11 mouse cellular contexts compared by ENCODE assay signal in the genomic region with DNA sequence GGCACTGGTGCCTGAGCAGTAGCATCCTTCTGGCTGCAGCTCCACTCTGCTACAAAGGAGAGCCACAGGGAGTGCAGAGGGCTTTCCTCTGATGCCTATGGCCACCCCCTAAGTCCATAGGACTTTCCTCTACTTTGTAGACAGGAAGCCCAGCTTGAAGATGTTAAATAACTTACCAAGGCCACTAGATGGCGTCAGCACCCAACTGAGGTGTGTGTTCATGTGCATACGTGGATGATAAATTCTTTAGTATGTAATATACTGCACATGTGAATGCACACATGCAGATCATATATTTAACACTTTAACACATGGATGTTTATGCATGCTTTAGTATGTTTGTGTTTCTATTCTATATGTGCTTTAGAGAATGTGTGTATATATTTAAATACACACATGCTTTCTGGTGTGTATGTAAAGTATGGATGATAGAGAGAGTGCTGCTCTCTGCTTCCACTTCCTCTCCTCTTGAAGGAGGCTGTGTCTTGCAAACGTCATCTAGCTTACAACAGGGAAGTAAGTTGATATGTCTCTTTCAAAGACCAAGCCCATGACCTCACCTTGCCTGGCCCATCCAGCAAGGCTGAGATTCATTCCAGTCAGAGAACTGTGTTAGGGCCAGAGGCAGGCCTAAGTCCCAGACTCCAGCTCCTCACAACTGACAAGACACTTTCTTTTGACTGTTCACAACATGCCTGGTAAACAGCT. TPM values are rescaled to one million over a fixed set of nuclear protein-coding genes. Genes with fewer than 3 reads are reported as not detected.
A peak's percentile ranks its signal among the peaks of the same experiment; 100 is the strongest.
DNase-seq lines count a peak whose midpoint lies in the region; ATAC-seq and TF ChIP-seq lines count a peak whose summit lies in the region.
"Had no signal": no experiment of that assay in that cellular context is flagged by ENCODE, and none has a peak within 500 bp of the region (broad histone marks: within the 10 kb centered on the region; RNA-seq: fewer than 3 reads in every experiment).

No protein-coding gene starts in this region.

- H3K9ac ChIP-seq in forebrain, postnatal 0 days = no peak overlapping the region
- H3K9ac ChIP-seq in forebrain, embryonic 11.5 days (ENCODE audit: low read length) = no peak overlapping the region
- H3K9ac ChIP-seq in embryonic facial prominence, embryonic 14.5 days (ENCODE audit: low read depth, low read length) = no peak overlapping the region
- H3K9ac ChIP-seq: hindbrain, embryonic 14.5 days had no signal

- no peaks in the 10 kb centered on the region for H3K9me3 ChIP-seq in forebrain, postnatal 0 days (ENCODE audit: low read length)
- H3K9me3 ChIP-seq in forebrain, embryonic 11.5 days (ENCODE audit: control insufficient read depth, low read length) = no peaks in the 10 kb centered on the region; the same call in 1 of the 2 replicates
- no peaks in the 10 kb centered on the region for H3K9me3 ChIP-seq in embryonic facial prominence, embryonic 14.5 days (ENCODE audit: control insufficient read depth, low read length)

- H3K4me1 ChIP-seq in forebrain, postnatal 0 days (ENCODE audit: insufficient read depth) = no peaks in the 10 kb centered on the region
- 0 out of 2 replicates have a peak, but pooled peaks cover 3% of the 10 kb centered on the region for H3K4me1 ChIP-seq in forebrain, embryonic 11.5 days (replicated peaks; ENCODE audit: control insufficient read depth, insufficient read depth, low read length)
- H3K4me1 ChIP-seq in thymus, adult 2 months (replicated peaks; ENCODE audit: control insufficient read depth, insufficient read depth, low read length) = peaks cover 14% of the 10 kb centered on the region
- H3K4me1 ChIP-seq in embryonic facial prominence, embryonic 14.5 days (ENCODE audit: control insufficient read depth, insufficient read depth, low read length) = no peaks in the 10 kb centered on the region

- H3K27me3 ChIP-seq in forebrain, postnatal 0 days (ENCODE audit: insufficient read depth, low read length) = no peaks in the 10 kb centered on the region
- no peaks in the 10 kb centered on the region for H3K27me3 ChIP-seq in forebrain, embryonic 11.5 days (ENCODE audit: control insufficient read depth, insufficient read depth, low read length)
- no peaks in the 10 kb centered on the region for H3K27me3 ChIP-seq in thymus, adult 2 months (ENCODE audit: control insufficient read depth, insufficient read depth, low read length)
- no peaks in the 10 kb centered on the region for H3K27me3 ChIP-seq in embryonic facial prominence, embryonic 14.5 days (replicated peaks; ENCODE audit: control insufficient read depth, insufficient read depth, low read length)

- no peaks in the 10 kb centered on the region for H3K36me3 ChIP-seq in forebrain, postnatal 0 days (ENCODE audit: insufficient read depth)
- H3K36me3 ChIP-seq in forebrain, embryonic 11.5 days (ENCODE audit: control insufficient read depth, insufficient read depth, low read length) = no peaks in the 10 kb centered on the region
- no peaks in the 10 kb centered on the region for H3K36me3 ChIP-seq in thymus, adult 2 months (ENCODE audit: control insufficient read depth, insufficient read depth, low read length)
- H3K36me3 ChIP-seq in embryonic facial prominence, embryonic 14.5 days (ENCODE audit: control insufficient read depth, insufficient read depth, low read length) = no peaks in the 10 kb centered on the region

- ATAC-seq in forebrain, postnatal 0 days = no peak
- ATAC-seq in forebrain, embryonic 11.5 days (replicated peaks; ENCODE audit: low FRiP score) = no peak
- ATAC-seq in embryonic facial prominence, embryonic 14.5 days (ENCODE audit: low read depth) = no peak
- ATAC-seq in cerebellum, adult (ENCODE audit: insufficient number of reproducible peaks, low FRiP score, low TSS enrichment) = no peak

- peak; percentile 60 for DNase-seq in forebrain, postnatal 0 days
- no peak for DNase-seq in forebrain, embryonic 11.5 days (ENCODE audit: low spot score)
- peak; percentile 29 for DNase-seq in thymus, adult 2 months
- DNase-seq in thymus, adult 18-20 months = no peak
- peak; percentile 65 for DNase-seq in embryonic facial prominence, embryonic 14.5 days (ENCODE audit: low spot score)
- DNase-seq in urinary bladder, adult 18-20 months (ENCODE audit: low spot score in 2 of 2) = no peak
- no peak for DNase-seq in gastrocnemius, adult 18-20 months (ENCODE audit: low spot score)
- DNase-seq: left cerebral cortex, postnatal 4 days had no signal

- no peak overlapping the region for H3K27ac ChIP-seq in forebrain, postnatal 0 days (ENCODE audit: low read depth, low read length)
- no peak overlapping the region for H3K27ac ChIP-seq in forebrain, embryonic 11.5 days (ENCODE audit: low read depth, low read length)
- peak overlapping the region; percentile 31; the same call in 1 of the 2 replicates for H3K27ac ChIP-seq in thymus, adult 2 months (ENCODE audit: control insufficient read depth, insufficient read depth, low read length)
- no peak overlapping the region for H3K27ac ChIP-seq in embryonic facial prominence, embryonic 14.5 days (replicated peaks; ENCODE audit: low read depth, low read length)
- H3K27ac ChIP-seq: hindbrain, embryonic 14.5 days had no signal

- no peak overlapping the region for H3K4me3 ChIP-seq in forebrain, postnatal 0 days (ENCODE audit: low read depth, low read length)
- no peak overlapping the region for H3K4me3 ChIP-seq in forebrain, embryonic 11.5 days (ENCODE audit: low read depth, low read length)
- H3K4me3 ChIP-seq in thymus, adult 2 months (ENCODE audit: control insufficient read depth, insufficient read depth, low read length) = no peak overlapping the region
- no peak overlapping the region for H3K4me3 ChIP-seq in embryonic facial prominence, embryonic 14.5 days (ENCODE audit: low read depth, low read length)
- H3K4me3 ChIP-seq: myocyte had no signal

- no peak overlapping the region for H3K4me2 ChIP-seq in forebrain, postnatal 0 days (ENCODE audit: low read depth)
- no peak overlapping the region for H3K4me2 ChIP-seq in forebrain, embryonic 11.5 days (ENCODE audit: low read depth, low read length, severe bottlenecking)
- H3K4me2 ChIP-seq in embryonic facial prominence, embryonic 14.5 days (ENCODE audit: low read depth, low read length) = no peak overlapping the region
- H3K4me2 ChIP-seq: hindbrain, embryonic 14.5 days had no signal

- WGBS in forebrain, postnatal 0 days = 19% methylated on average over 3 of the region's 3 CpGs
- 25% methylated on average over 3 of the region's 3 CpGs for WGBS in forebrain, embryonic 11.5 days
- 10% methylated on average over 3 of the region's 3 CpGs for WGBS in thymus, adult 2 months
- WGBS in embryonic facial prominence, embryonic 14.5 days = 9% methylated on average over 3 of the region's 3 CpGs

- TF ChIP-seq POLR2A in thymus, adult 2 months (IDR thresholded peaks at IDR 0.05; ENCODE audit: control insufficient read depth, extremely low read depth, insufficient read depth, low read length, poor library complexity) = no peak

- peak; percentile 67 for TF ChIP-seq CTCF in forebrain, postnatal 0 days (IDR thresholded peaks at IDR 0.05; ENCODE audit: low read depth)
- peak; percentile 22; the same call in 1 of the 2 replicates for TF ChIP-seq CTCF in thymus, adult 2 months (IDR thresholded peaks at IDR 0.05; ENCODE audit: borderline replicate concordance, control insufficient read depth, extremely low read depth, insufficient read depth, low read length, poor library complexity)

RNA-seq across cellular contexts. Expression of a gene that starts 28.1 kb away (rescaled TPM):
- total RNA-seq in forebrain, postnatal 0 days (2014; rRNA removed) = 0.19 TPM in 1 of 2 replicates, not detected in the other
- polyA plus RNA-seq in forebrain, postnatal 0 days (2015; fragmentation: Nextera tagmentation; extraction: Ambion mirVana) = not detected in 2 replicates
- polyA plus RNA-seq in forebrain, embryonic 11.5 days (2014; fragmentation: Nextera tagmentation; extraction: Ambion mirVana) = not detected in 2 replicates
- polyA plus RNA-seq in thymus, adult 2 months (2012; rRNA removed) = 0.07 TPM in 1 of 2 replicates, not detected in the other
- not detected in 2 replicates for polyA plus RNA-seq in embryonic facial prominence, embryonic 14.5 days (2014; fragmentation: Nextera tagmentation; extraction: Ambion mirVana)
- not detected for total RNA-seq in gastrocnemius, adult 18-20 months (2021)
- total RNA-seq: left cerebral cortex, postnatal 4 days had no signal
- polyA plus RNA-seq: hindbrain, embryonic 14.5 days; myocyte had no signal

Comparison
In these comparisons a context has a peak if more than half of its experiments do, and no peak if none do; other contexts are left out.
1. DNase-seq: peak in forebrain, postnatal 0 days (single experiment), thymus, adult 2 months (single experiment) and embryonic facial prominence, embryonic 14.5 days (single experiment); none in forebrain, embryonic 11.5 days (single experiment), thymus, adult 18-20 months (0 of 2), urinary bladder, adult 18-20 months (0 of 2) and gastrocnemius, adult 18-20 months (single experiment).